Mouse (Mus musculus): Measurements from ENCODE around the gene Zfp317. TPM values are rescaled to one million over a fixed set of nuclear protein-coding genes. Genes with fewer than 3 reads are reported as not detected.
"Not testable (repeated sequence)": the region's sequence is repeated elsewhere in the genome, so short reads cannot be mapped to it uniquely, and the experiment has no call there.

Gene Zfp317
- 13.5 and 17.7 TPM in 2 replicates for total RNA-seq (2015)
- total RNA-seq (2017), result 19.2 and 20.8 TPM in 2 replicates

GRCm38 (mm10) chr9:19621843-19622822 lies at the start of gene Zfp317:
Gene Zfp317, plus strand, starts transcription at chr9:19622102.
- ATAC-seq (replicated peaks; ENCODE audit: poor library complexity), result peak; percentile 95

GRCm38 (mm10) chr9:19582317-19582716 lies 39.6 kb upstream of the Zfp317 start, which contains the start of gene Olfr855:
Gene Olfr855, plus strand, starts transcription at chr9:19582617.
- no peak for ATAC-seq (replicated peaks; ENCODE audit: poor library complexity)

DNA sequence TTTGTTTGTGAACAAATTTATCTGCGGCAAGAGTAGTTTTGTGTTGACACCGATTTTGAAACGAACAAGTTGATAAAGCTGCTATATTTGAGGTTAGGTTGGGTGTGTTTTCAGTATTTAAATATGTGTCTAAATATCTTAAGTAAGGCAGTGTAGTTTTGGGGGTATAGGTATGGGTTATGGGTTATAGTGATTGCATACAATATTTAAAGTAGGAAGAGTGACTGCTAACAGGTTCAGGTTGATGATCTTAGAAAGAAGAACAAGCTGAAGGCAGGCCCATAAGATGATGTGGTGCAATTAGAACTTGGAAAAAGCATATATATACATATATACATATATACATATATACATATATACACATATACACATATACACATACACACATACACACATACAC lies 605 bp upstream of the Zfp317 start:
- ATAC-seq (replicated peaks; ENCODE audit: poor library complexity), result no peak

DNA sequence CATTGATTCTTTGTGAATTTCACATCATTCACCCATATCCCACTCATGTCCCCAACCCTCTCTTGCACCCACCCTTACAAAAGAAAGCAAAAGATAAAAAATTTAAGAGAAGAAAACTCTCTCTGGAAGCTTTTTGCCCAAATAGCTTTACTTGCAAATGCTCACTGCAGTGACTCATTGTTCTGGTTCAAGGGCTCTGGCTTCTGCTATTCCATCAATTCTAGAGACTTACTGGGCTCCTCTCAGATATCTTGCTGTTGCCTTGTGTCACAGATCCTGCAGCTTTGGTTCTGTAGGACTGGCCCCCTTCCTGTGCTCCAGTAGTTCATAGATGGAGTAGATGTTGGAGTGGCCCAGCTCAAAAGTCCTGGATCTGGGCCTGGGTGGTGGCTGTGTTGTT lies 7.7 kb downstream of the Zfp317 start:
- no peak for ATAC-seq (replicated peaks; ENCODE audit: poor library complexity)

DNA sequence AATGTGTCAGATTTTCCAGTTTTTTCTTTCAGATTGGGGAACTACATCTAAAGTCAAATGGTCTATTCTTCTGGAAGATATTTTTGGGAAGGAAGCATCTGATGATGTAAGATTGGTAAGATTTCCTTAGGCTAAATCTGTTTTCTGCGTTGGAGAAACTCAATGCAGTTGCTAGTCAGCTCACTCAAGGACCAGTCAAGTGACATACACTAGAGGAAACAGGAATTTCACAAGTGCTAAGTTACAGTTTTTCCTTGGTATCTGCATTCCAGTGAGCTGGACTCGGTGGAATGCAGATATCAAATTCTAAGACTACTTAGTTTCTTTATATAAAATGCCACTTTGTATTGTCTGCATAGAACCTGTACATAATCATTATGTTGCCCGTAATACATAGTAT lies 23.3 kb downstream of the Zfp317 start:
- ATAC-seq (replicated peaks; ENCODE audit: poor library complexity), result no peak

DNA sequence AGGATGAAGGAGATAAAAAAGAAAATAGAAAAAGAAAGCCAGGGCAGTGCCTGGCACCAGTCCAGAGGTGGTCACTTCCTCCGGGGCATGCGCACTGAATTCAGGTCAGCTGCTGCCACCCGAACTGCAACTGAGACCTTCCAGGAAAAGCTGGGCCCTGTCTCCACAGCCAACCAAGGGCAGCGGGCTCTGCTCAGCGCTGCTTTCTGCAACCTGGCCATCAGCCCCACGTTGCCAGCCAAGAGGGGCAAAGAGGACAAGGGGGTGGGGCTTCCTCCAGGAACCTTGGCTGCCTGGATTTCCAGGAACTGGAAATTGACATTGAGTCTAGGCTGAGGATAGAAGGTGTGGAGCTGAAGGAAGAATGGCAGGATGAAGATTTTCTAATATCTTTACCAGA lies 68.4 kb downstream of the Zfp317 start:
- ATAC-seq (replicated peaks; ENCODE audit: poor library complexity), result no peak

DNA sequence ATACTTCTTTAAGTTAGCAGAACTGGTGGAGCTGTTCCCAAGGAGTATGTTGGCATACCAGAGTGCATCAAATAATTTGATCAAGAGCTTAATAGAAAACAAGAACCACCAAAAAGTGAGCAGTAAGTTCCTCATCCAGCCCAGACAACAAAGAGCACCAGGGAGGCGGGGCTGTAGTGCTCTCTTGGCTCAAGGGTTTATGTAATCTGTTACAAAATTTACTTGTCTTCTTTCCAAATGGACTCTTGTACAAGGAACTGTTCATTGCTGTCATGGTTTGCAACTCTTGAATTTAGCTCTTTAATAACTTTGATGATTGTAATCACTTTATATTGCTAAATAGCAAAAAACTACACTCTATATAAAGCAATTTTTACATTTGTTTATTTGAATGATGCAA lies 69.5 kb downstream of the Zfp317 start:
- ATAC-seq (replicated peaks; ENCODE audit: poor library complexity), result no peak

- no peak for ATAC-seq (replicated peaks; ENCODE audit: poor library complexity)
Observed at GRCm38 (mm10) chr9:19692430-19692829, 70.5 kb downstream of the Zfp317 start.

- not testable (repeated sequence) for ATAC-seq (replicated peaks; ENCODE audit: poor library complexity)
Observed at GRCm38 (mm10) chr9:19694285-19694684, 72.4 kb downstream of the Zfp317 start.

GRCm38 (mm10) chr9:19694898-19695379 lies 73.0 kb downstream of the Zfp317 start:
- ATAC-seq (replicated peaks; ENCODE audit: poor library complexity), result not testable (repeated sequence)

Other genes with a start within 250 kb of the Zfp317 start
- not detected in 2 replicates for gene Olfr847, start 243.4 kb upstream of the Zfp317 start, total RNA-seq (2015)
- gene Olfr847, start 243.4 kb upstream of the Zfp317 start, total RNA-seq (2017), result not detected in 2 replicates
- gene Olfr849, start 181.8 kb upstream of the Zfp317 start, total RNA-seq (2015), result not detected in 2 replicates
- not detected in 2 replicates for gene Olfr849, start 181.8 kb upstream of the Zfp317 start, total RNA-seq (2017)
- not detected in 2 replicates for gene Olfr850, start 143.9 kb upstream of the Zfp317 start, total RNA-seq (2015)
- gene Olfr850, start 143.9 kb upstream of the Zfp317 start, total RNA-seq (2017), result not detected in 2 replicates
- gene Olfr851, start 128.8 kb upstream of the Zfp317 start, total RNA-seq (2015), result not detected in 2 replicates
- gene Olfr851, start 128.8 kb upstream of the Zfp317 start, total RNA-seq (2017), result not detected in 2 replicates
- gene Olfr853, start 81.0 kb upstream of the Zfp317 start, total RNA-seq (2015), result not detected in 2 replicates
- gene Olfr853, start 81.0 kb upstream of the Zfp317 start, total RNA-seq (2017), result not detected in 2 replicates
- not detected in 2 replicates for gene Olfr854, start 54.7 kb upstream of the Zfp317 start, total RNA-seq (2015)
- gene Olfr854, start 54.7 kb upstream of the Zfp317 start, total RNA-seq (2017), result not detected in 2 replicates
- gene Olfr855, start 39.5 kb upstream of the Zfp317 start, total RNA-seq (2015), result not detected in 2 replicates
- gene Olfr855, start 39.5 kb upstream of the Zfp317 start, total RNA-seq (2017), result not detected in 2 replicates
- not detected in 2 replicates for gene Olfr857, start 87.3 kb downstream of the Zfp317 start, total RNA-seq (2015)
- gene Olfr857, start 87.3 kb downstream of the Zfp317 start, total RNA-seq (2017), result not detected in 2 replicates
- not detected in 2 replicates for gene Olfr58, start 158.2 kb downstream of the Zfp317 start, total RNA-seq (2015)
- not detected in 2 replicates for gene Olfr58, start 158.2 kb downstream of the Zfp317 start, total RNA-seq (2017)
- gene Olfr859, start 182.8 kb downstream of the Zfp317 start, total RNA-seq (2015), result not detected in 2 replicates
- not detected in 2 replicates for gene Olfr859, start 182.8 kb downstream of the Zfp317 start, total RNA-seq (2017)
- not detected in 2 replicates for gene Olfr860, start 227.6 kb downstream of the Zfp317 start, total RNA-seq (2015)
- gene Olfr860, start 227.6 kb downstream of the Zfp317 start, total RNA-seq (2017), result not detected in 2 replicates

All from megakaryocyte progenitor cell, adult 5-6 weeks (primary cell).